Mouse (Mus musculus) heart, postnatal 0 days (tissue): ENCODE results near the gene Lin37.

Source experiments
- CTCF ChIP-seq: IDR thresholded peaks from 2 replicates; pipeline ENCODE4 v1.5.1; 2016; ENCODE audit warnings: antibody characterized with exemption, control low read depth, low read depth
- EP300 ChIP-seq: IDR thresholded peaks from 2 replicates; pipeline ENCODE4 v1.6.1; 2016; ENCODE audit warnings: antibody characterized with exemption, low read depth

DNA sequence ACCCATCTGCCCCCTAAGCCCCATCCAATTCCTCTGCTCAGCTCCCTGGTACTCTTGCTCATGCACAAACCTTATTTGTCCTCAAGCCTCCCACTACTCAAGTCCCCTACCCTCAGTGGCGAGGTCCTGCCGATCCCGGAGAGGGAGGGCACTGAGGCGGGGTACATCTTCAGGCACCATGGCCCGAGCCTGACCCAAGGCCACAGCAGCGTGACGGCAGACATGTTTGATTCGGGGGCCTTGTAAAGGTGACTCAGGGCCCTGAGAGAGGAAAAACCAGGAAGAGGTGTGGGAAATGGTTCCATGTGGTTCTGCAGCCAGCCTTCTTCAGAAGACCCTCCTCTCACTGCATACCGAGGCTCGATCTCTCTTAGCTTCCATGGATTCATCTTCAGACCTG, 24.7 kb upstream of the Lin37 start:
- TF ChIP-seq CTCF (no peak), EP300 (no peak)
